Mouse (Mus musculus) hindbrain, embryonic 13.5 days (tissue): Measurements from ENCODE around the gene Nbl1. TPM values are rescaled to one million over a fixed set of nuclear protein-coding genes. Genes with fewer than 3 reads are reported as not detected.

Source experiments
- ATAC-seq: fragments of 200-750 bp; cut with Nextera tagmentation; 2 replicates; pipeline ENCODE4 v1.8.0; 2017; ENCODE audit warnings: moderate TSS enrichment; ENCODE audit not compliant: low FRiP score
- H3K27ac ChIP-seq: fragments of 300-500 bp; sonication (generic); 2 replicates; pipeline ENCODE4 v1.5.1; 2015; ENCODE audit warnings: inconsistent platforms, mild to moderate bottlenecking, moderate library complexity
- H3K27me3 ChIP-seq: fragments of 300-500 bp; sonication (generic); 2 replicates; pipeline ENCODE4 v1.6.1; 2015; ENCODE audit warnings: mild to moderate bottlenecking, inconsistent platforms
- H3K36me3 ChIP-seq: fragments of 300-500 bp; sonication (generic); 2 replicates; pipeline ENCODE4 v1.6.1; 2015; ENCODE audit warnings: mild to moderate bottlenecking, inconsistent platforms
- H3K4me1 ChIP-seq: fragments of 300-500 bp; sonication (generic); replicated peaks from 2 replicates; pipeline ENCODE4 v1.6.1; 2015; ENCODE audit warnings: inconsistent platforms
- H3K4me2 ChIP-seq: fragments of 300-500 bp; sonication (generic); 2 replicates; pipeline ENCODE4 v1.6.1; 2015; ENCODE audit warnings: inconsistent platforms, mild to moderate bottlenecking, moderate library complexity
- H3K4me3 ChIP-seq: fragments of 300-500 bp; sonication (generic); 2 replicates; pipeline ENCODE4 v1.5.1; 2015; ENCODE audit warnings: mild to moderate bottlenecking, inconsistent platforms
- H3K9ac ChIP-seq: fragments of 300-500 bp; sonication (generic); 2 replicates; pipeline ENCODE4 v1.6.1; 2015; ENCODE audit warnings: mild to moderate bottlenecking, inconsistent platforms
- H3K9me3 ChIP-seq: fragments of 300-500 bp; sonication (generic); 2 replicates; pipeline ENCODE4 v1.6.1; 2016; ENCODE audit warnings: inconsistent platforms
- WGBS: fragments of 180-500 bp; shearing (Covaris S2); methylation state at CpG from one replicate; pipeline ENCODE4 v1.1.7; 2015; 5-methylcytosine and 5-hydroxymethylcytosine counted together
- polyA plus RNA-seq: library from polyadenylated mRNA; unstranded; fragments of >200 nt; fragmentation: Nextera tagmentation; extraction: Ambion mirVana; gene quantifications from 2 replicates; pipeline ENCODE4 v1.2.1, GENCODE M21; 2015

Gene Nbl1
- polyA plus RNA-seq, 1 experiment from 2014 or later = 45.3 TPM

GRCm38 (mm10) chr4:139054300-139054923, 38.4 kb downstream of the Nbl1 start:
- Histone ChIP-seq H3K36me3 (no peaks in the 10 kb centered on the region), H3K27me3 (peaks cover 41% of the 10 kb centered on the region), H3K27ac (peak overlapping the region; percentile 30), H3K4me3 (no peak overlapping the region), H3K4me2 (no peak overlapping the region), H3K9ac (no peak overlapping the region), H3K4me1 (peaks cover 34% of the 10 kb centered on the region), H3K9me3 (no peaks in the 10 kb centered on the region)
- peak; percentile 70 for ATAC-seq
- 42% methylated on average over 9 of the region's 9 CpGs for WGBS

GRCm38 (mm10) chr4:139053391-139053790, 39.4 kb downstream of the Nbl1 start:
- H3K4me3 ChIP-seq = no peak overlapping the region
- H3K27me3 ChIP-seq = peaks cover 31% of the 10 kb centered on the region; the same call in 1 of the 2 replicates
- no peaks in the 10 kb centered on the region for H3K9me3 ChIP-seq
- no peak overlapping the region for H3K4me2 ChIP-seq
- WGBS = 28% methylated on average over 5 of the region's 5 CpGs
- peaks cover 34% of the 10 kb centered on the region for H3K4me1 ChIP-seq
- no peaks in the 10 kb centered on the region for H3K36me3 ChIP-seq
- H3K27ac ChIP-seq = 0 out of 2 replicates have a peak overlapping the region, but pooled peaks have one; percentile 30
- no peak for ATAC-seq
- H3K9ac ChIP-seq = no peak overlapping the region

- H3K4me1 ChIP-seq = peaks cover 34% of the 10 kb centered on the region
- no peak overlapping the region for H3K9ac ChIP-seq
- H3K4me3 ChIP-seq = no peak overlapping the region
- no peaks in the 10 kb centered on the region for H3K9me3 ChIP-seq
- H3K4me2 ChIP-seq = no peak overlapping the region
- WGBS = 75% methylated on average over 7 of the region's 7 CpGs
- no peak for ATAC-seq
- H3K27ac ChIP-seq = no peak overlapping the region
- H3K36me3 ChIP-seq = no peaks in the 10 kb centered on the region
- H3K27me3 ChIP-seq = peaks cover 25% of the 10 kb centered on the region; the same call in 1 of the 2 replicates
Observed at GRCm38 (mm10) chr4:139052796-139053195, 40.0 kb downstream of the Nbl1 start.

GRCm38 (mm10) chr4:139048518-139048917, 44.3 kb downstream of the Nbl1 start:
- WGBS = 64% methylated on average over 6 of the region's 6 CpGs
- H3K9ac ChIP-seq = no peak overlapping the region
- H3K4me3 ChIP-seq = no peak overlapping the region
- H3K9me3 ChIP-seq = no peaks in the 10 kb centered on the region
- H3K36me3 ChIP-seq = no peaks in the 10 kb centered on the region
- H3K27me3 ChIP-seq = peaks cover 19% of the 10 kb centered on the region; the same call in 1 of the 2 replicates
- no peak for ATAC-seq
- peaks cover 9% of the 10 kb centered on the region; the same call in 1 of the 2 replicates for H3K4me1 ChIP-seq
- H3K27ac ChIP-seq = no peak overlapping the region
- no peak overlapping the region for H3K4me2 ChIP-seq

- H3K4me3 ChIP-seq = no peak overlapping the region
- no peak for ATAC-seq
- H3K9me3 ChIP-seq = no peaks in the 10 kb centered on the region
- no peaks in the 10 kb centered on the region for H3K36me3 ChIP-seq
- H3K4me1 ChIP-seq = no peaks in the 10 kb centered on the region
- no peak overlapping the region for H3K4me2 ChIP-seq
- WGBS = 68% methylated on average over 5 of the region's 5 CpGs
- no peak overlapping the region for H3K9ac ChIP-seq
- peaks cover 11% of the 10 kb centered on the region; the same call in 1 of the 2 replicates for H3K27me3 ChIP-seq
- H3K27ac ChIP-seq = no peak overlapping the region
Observed at GRCm38 (mm10) chr4:139046354-139046753, 46.4 kb downstream of the Nbl1 start.

GRCm38 (mm10) chr4:139044566-139044965, 48.2 kb downstream of the Nbl1 start:
- no peaks in the 10 kb centered on the region for H3K9me3 ChIP-seq
- no peaks in the 10 kb centered on the region for H3K36me3 ChIP-seq
- H3K4me2 ChIP-seq = no peak overlapping the region
- H3K27me3 ChIP-seq = peaks cover 8% of the 10 kb centered on the region; the same call in 1 of the 2 replicates
- no peak overlapping the region for H3K4me3 ChIP-seq
- WGBS = 91% methylated on average over 5 of the region's 5 CpGs
- H3K4me1 ChIP-seq = peaks cover 17% of the 10 kb centered on the region
- no peak overlapping the region for H3K27ac ChIP-seq
- H3K9ac ChIP-seq = no peak overlapping the region
- ATAC-seq = no peak

- no peak overlapping the region for H3K27ac ChIP-seq
- no peak overlapping the region for H3K4me2 ChIP-seq
- H3K36me3 ChIP-seq = no peaks in the 10 kb centered on the region
- H3K9me3 ChIP-seq = no peaks in the 10 kb centered on the region
- no peak overlapping the region for H3K9ac ChIP-seq
- peaks cover 8% of the 10 kb centered on the region; the same call in 1 of the 2 replicates for H3K27me3 ChIP-seq
- H3K4me1 ChIP-seq = peaks cover 27% of the 10 kb centered on the region
- no peak for ATAC-seq
- WGBS = 85% methylated on average over 2 of the region's 2 CpGs
- no peak overlapping the region for H3K4me3 ChIP-seq
Observed at GRCm38 (mm10) chr4:139043600-139043999, 49.2 kb downstream of the Nbl1 start.

GRCm38 (mm10) chr4:139042611-139043010, 50.2 kb downstream of the Nbl1 start:
- H3K9me3 ChIP-seq = no peaks in the 10 kb centered on the region
- H3K27me3 ChIP-seq = peaks cover 6% of the 10 kb centered on the region; the same call in 1 of the 2 replicates
- no peak overlapping the region for H3K9ac ChIP-seq
- peak overlapping the region; percentile 60; the same call in 1 of the 2 replicates for H3K27ac ChIP-seq
- 68% methylated on average over 5 of the region's 5 CpGs for WGBS
- no peak for ATAC-seq
- no peak overlapping the region for H3K4me3 ChIP-seq
- H3K4me2 ChIP-seq = no peak overlapping the region
- no peaks in the 10 kb centered on the region for H3K36me3 ChIP-seq
- peaks cover 37% of the 10 kb centered on the region for H3K4me1 ChIP-seq

GRCm38 (mm10) chr4:139040084-139040839, 52.5 kb downstream of the Nbl1 start:
- peak; percentile 72 for ATAC-seq
- Histone ChIP-seq H3K36me3 (no peaks in the 10 kb centered on the region), H3K27me3 (peaks cover 5% of the 10 kb centered on the region; the same call in 1 of the 2 replicates), H3K9me3 (no peaks in the 10 kb centered on the region), H3K27ac (peak overlapping the region; percentile 87), H3K9ac (no peak overlapping the region), H3K4me1 (peaks cover 42% of the 10 kb centered on the region), H3K4me3 (no peak overlapping the region), H3K4me2 (peak overlapping the region; percentile 17; the same call in 1 of the 2 replicates)
- WGBS = 7% methylated on average over 10 of the region's 10 CpGs

GRCm38 (mm10) chr4:139037795-139038607, 54.8 kb downstream of the Nbl1 start:
- no peaks in the 10 kb centered on the region for H3K9me3 ChIP-seq
- H3K4me1 ChIP-seq = peaks cover 48% of the 10 kb centered on the region
- no peak overlapping the region; the same call in 1 of the 2 replicates for H3K9ac ChIP-seq
- no peak overlapping the region for H3K4me3 ChIP-seq
- no peak for ATAC-seq
- 30% methylated on average over 17 of the region's 17 CpGs for WGBS
- H3K27me3 ChIP-seq = peaks cover 13% of the 10 kb centered on the region
- peak overlapping the region; percentile 72 for H3K27ac ChIP-seq
- H3K4me2 ChIP-seq = no peak overlapping the region
- no peaks in the 10 kb centered on the region for H3K36me3 ChIP-seq

- Histone ChIP-seq H3K4me3 (no peak overlapping the region), H3K27me3 (peaks cover 13% of the 10 kb centered on the region; the same call in 1 of the 2 replicates), H3K4me2 (no peak overlapping the region), H3K9ac (no peak overlapping the region), H3K27ac (no peak overlapping the region), H3K36me3 (no peaks in the 10 kb centered on the region), H3K9me3 (no peaks in the 10 kb centered on the region), H3K4me1 (peaks cover 53% of the 10 kb centered on the region)
- WGBS = 91% methylated on average over 3 of the region's 3 CpGs
- ATAC-seq = no peak
Observed at GRCm38 (mm10) chr4:139035799-139036198, 57.0 kb downstream of the Nbl1 start.

- 85% methylated on average over 3 of the region's 3 CpGs for WGBS
- H3K9ac ChIP-seq = no peak overlapping the region
- ATAC-seq = no peak
Observed at GRCm38 (mm10) chr4:139034942-139035341, 57.9 kb downstream of the Nbl1 start.

More at GRCm38 (mm10) chr4:139034942-139035341, 57.9 kb downstream of the Nbl1 start:
- peaks cover 16% of the 10 kb centered on the region; the same call in 1 of the 2 replicates for H3K27me3 ChIP-seq
- no peaks in the 10 kb centered on the region for H3K9me3 ChIP-seq
- no peak overlapping the region for H3K4me3 ChIP-seq
- H3K27ac ChIP-seq = no peak overlapping the region; the same call in 1 of the 2 replicates
- H3K4me2 ChIP-seq = no peak overlapping the region
- no peaks in the 10 kb centered on the region for H3K36me3 ChIP-seq
- H3K4me1 ChIP-seq = peaks cover 47% of the 10 kb centered on the region
